Mouse (Mus musculus) retina, adult 2 months (tissue): ENCODE results near the gene Grid1.

Source experiments
- DNase-seq: peaks from one replicate; pipeline ENCODE4 v3.0.0-alpha.2; 2012; ENCODE audit warnings: low read depth, low spot score

The Grid1 gene

GRCm38 (mm10) chr14:35112327-35113275 is 292.7 kb downstream of the Grid1 start:
- DNase-seq = no peak

GRCm38 (mm10) chr14:35113276-35113645 is 293.4 kb downstream of the Grid1 start:
- DNase-seq = no peak

GRCm38 (mm10) chr14:35115913-35116312 is 296.0 kb downstream of the Grid1 start:
- no peak for DNase-seq

- DNase-seq = no peak
These were observed 300.2 kb downstream of the Grid1 start for GRCm38 (mm10) chr14:35120089-35120488.

GRCm38 (mm10) chr14:35120905-35121304 is 301.0 kb downstream of the Grid1 start:
- no peak for DNase-seq

GRCm38 (mm10) chr14:35122111-35122510 is 302.2 kb downstream of the Grid1 start:
- no peak for DNase-seq

GRCm38 (mm10) chr14:35123260-35123875 is 303.5 kb downstream of the Grid1 start:
- no peak for DNase-seq

GRCm38 (mm10) chr14:35127616-35128015 is 307.7 kb downstream of the Grid1 start:
- no peak for DNase-seq

- no peak for DNase-seq
These were observed 315.1 kb downstream of the Grid1 start for GRCm38 (mm10) chr14:35135056-35135455.

- no peak for DNase-seq
These were observed 318.2 kb downstream of the Grid1 start for GRCm38 (mm10) chr14:35138069-35138468.

- DNase-seq = no peak
These were observed 319.9 kb downstream of the Grid1 start for GRCm38 (mm10) chr14:35139824-35140223.

- DNase-seq = no peak
These were observed 332.5 kb downstream of the Grid1 start for GRCm38 (mm10) chr14:35152450-35152849.

GRCm38 (mm10) chr14:35153701-35154277 is 333.9 kb downstream of the Grid1 start:
- DNase-seq = no peak

- no peak for DNase-seq
These were observed 334.5 kb downstream of the Grid1 start for GRCm38 (mm10) chr14:35154364-35154763.

GRCm38 (mm10) chr14:35157069-35157655 is 337.3 kb downstream of the Grid1 start:
- DNase-seq = no peak

GRCm38 (mm10) chr14:35159296-35159695 is 339.4 kb downstream of the Grid1 start:
- DNase-seq = no peak

GRCm38 (mm10) chr14:35167451-35167850 is 347.5 kb downstream of the Grid1 start:
- no peak for DNase-seq

- DNase-seq = no peak
These were observed 354.0 kb downstream of the Grid1 start for GRCm38 (mm10) chr14:35173861-35174260.

- no peak for DNase-seq
These were observed 356.1 kb downstream of the Grid1 start for GRCm38 (mm10) chr14:35176021-35176420.

GRCm38 (mm10) chr14:35179076-35179475 is 359.2 kb downstream of the Grid1 start:
- DNase-seq = no peak

- no peak for DNase-seq
These were observed 365.5 kb downstream of the Grid1 start for GRCm38 (mm10) chr14:35185399-35185798.

GRCm38 (mm10) chr14:35192256-35192655 is 372.3 kb downstream of the Grid1 start:
- no peak for DNase-seq
